Mouse (Mus musculus) liver, adult 2 months (tissue): ENCODE results near the gene Cpt1c. TPM values are rescaled to one million over a fixed set of nuclear protein-coding genes. Genes with fewer than 3 reads are reported as not detected.
"Not testable (repeated sequence)": the region's sequence is repeated elsewhere in the genome, so short reads cannot be mapped to it uniquely, and the experiment has no call there.

Source experiments
- DNase-seq: peaks from one replicate; pipeline ENCODE4 v3.0.0-alpha.2; 2011; ENCODE audit warnings: low read depth, low spot score; ENCODE audit errors: extremely low read depth
- H3K27ac ChIP-seq: fragments of 200-500 bp; replicated peaks from 2 replicates; pipeline ENCODE4 v1.5.1; 2012; ENCODE audit warnings: low read depth, mild to moderate bottlenecking, control low read depth, inconsistent platforms, low read length; ENCODE audit not compliant: insufficient read depth
- H3K27me3 ChIP-seq: fragments of 200-500 bp; 2 replicates; pipeline ENCODE4 v1.6.1; 2012; ENCODE audit warnings: mild to moderate bottlenecking, moderate library complexity, low read length, inconsistent platforms; ENCODE audit not compliant: control insufficient read depth, insufficient read depth
- H3K36me3 ChIP-seq: fragments of 200-500 bp; 2 replicates; pipeline ENCODE4 v1.6.1; 2012; ENCODE audit warnings: low read length, inconsistent platforms; ENCODE audit not compliant: control insufficient read depth, insufficient read depth
- H3K4me1 ChIP-seq: fragments of 200-500 bp; 2 replicates; pipeline ENCODE4 v1.6.1; 2011; ENCODE audit warnings: low read length; ENCODE audit not compliant: control insufficient read depth, insufficient read depth
- H3K4me3 ChIP-seq: fragments of 200-500 bp; 2 replicates; pipeline ENCODE4 v1.5.1; 2011; ENCODE audit warnings: low read depth, mild to moderate bottlenecking, control low read depth, low read length, moderate library complexity; ENCODE audit not compliant: insufficient read depth
- H3K79me2 ChIP-seq: fragments of 200-500 bp; 2 replicates; pipeline ENCODE4 v1.6.1; 2012; ENCODE audit warnings: inconsistent platforms, mild to moderate bottlenecking, low read length, moderate library complexity; ENCODE audit not compliant: control insufficient read depth, insufficient read depth
- H3K9ac ChIP-seq: fragments of 200-500 bp; 2 replicates; pipeline ENCODE4 v1.6.1; 2012; ENCODE audit warnings: low read depth, mild to moderate bottlenecking, control low read depth, inconsistent platforms, low read length
- CTCF ChIP-seq: fragments of 200-500 bp; IDR thresholded peaks from 2 replicates; pipeline ENCODE4 v1.5.1; 2011; ENCODE audit warnings: low read depth, low read length, control low read depth
- POLR2A ChIP-seq: fragments of 200-500 bp; IDR thresholded peaks from 2 replicates; pipeline ENCODE4 v1.6.1; 2011; ENCODE audit warnings: low read length, control low read depth; ENCODE audit not compliant: insufficient read depth; ENCODE audit errors: extremely low read depth
- WGBS: fragments of 180-500 bp; shearing (Covaris S2); methylation state at CpG from one replicate; pipeline ENCODE4 v1.1.7; 2018; 5-methylcytosine and 5-hydroxymethylcytosine counted together
- polyA plus RNA-seq: library from polyadenylated mRNA; depleted of rRNA; stranded (reverse); fragments of >200 nt; gene quantifications from 2 replicates; pipeline ENCODE4 v1.2.3, GENCODE M21; 2012; rRNA removed
- total RNA-seq: library from RNA; depleted of rRNA; stranded (reverse); fragments of >200 nt; gene quantifications from 2 replicates; pipeline ENCODE4 v1.2.3, GENCODE M21; 2014; rRNA removed

The Cpt1c gene
- total RNA-seq: 0.09 and 0.34 TPM in 2 replicates
- polyA plus RNA-seq: 0.71 and 0.91 TPM in 2 replicates

DNA sequence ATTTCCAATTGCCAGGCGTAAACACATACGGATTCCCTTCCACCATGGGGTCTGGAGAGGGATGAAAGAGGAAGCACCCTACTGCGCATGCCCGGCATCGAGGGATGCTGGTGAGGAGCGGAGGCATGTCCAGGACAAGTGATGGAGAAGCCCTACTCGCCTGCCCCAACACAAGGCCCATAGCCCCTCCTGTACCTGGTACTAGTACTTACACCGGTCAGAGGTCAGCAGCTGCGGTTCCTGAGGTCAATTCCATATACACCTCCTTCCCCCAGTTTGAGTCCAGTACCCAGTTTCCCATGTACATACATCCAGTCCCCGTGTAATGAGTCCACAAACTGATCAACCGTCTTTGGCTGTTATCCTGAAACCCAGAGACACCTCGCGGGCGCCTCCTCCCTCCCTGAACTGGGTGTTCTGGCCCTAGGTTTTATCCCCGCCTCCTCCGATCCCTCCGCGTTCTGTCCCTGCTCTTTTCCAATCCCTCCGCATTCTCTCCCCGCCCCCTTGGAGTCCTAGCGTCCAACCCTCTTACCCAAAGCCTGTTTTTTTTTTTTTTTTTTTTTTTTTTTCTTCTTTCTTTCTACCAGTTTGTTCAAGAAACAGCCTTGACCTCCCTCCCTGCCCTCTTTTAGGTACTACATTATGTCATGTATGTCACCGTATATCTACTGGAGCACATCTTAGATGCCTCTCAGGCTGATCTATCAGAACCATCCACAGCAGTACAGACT lies at the start of gene Cpt1c:
Gene Cpt1c, minus strand, starts transcription at position 469 of the 734 bp plus-strand sequence.
- no peak within 1 kb of the TSS for H3K27ac ChIP-seq
- H3K4me1 ChIP-seq: no peaks in the 10 kb centered on the region
- DNase-seq: peak; percentile 40
- H3K9ac ChIP-seq: no peak within 1 kb of the TSS
- no peaks in the 10 kb centered on the region for H3K79me2 ChIP-seq
- H3K27me3 ChIP-seq: no peaks in the 10 kb centered on the region
- H3K4me3 ChIP-seq: peak within 1 kb of the TSS; percentile 15; the same call in 1 of the 2 replicates
- 10% methylated on average over 22 of the region's 22 CpGs for WGBS
- TF ChIP-seq CTCF (no peak), POLR2A (no peak)
- no peaks in the 10 kb centered on the region for H3K36me3 ChIP-seq

DNA sequence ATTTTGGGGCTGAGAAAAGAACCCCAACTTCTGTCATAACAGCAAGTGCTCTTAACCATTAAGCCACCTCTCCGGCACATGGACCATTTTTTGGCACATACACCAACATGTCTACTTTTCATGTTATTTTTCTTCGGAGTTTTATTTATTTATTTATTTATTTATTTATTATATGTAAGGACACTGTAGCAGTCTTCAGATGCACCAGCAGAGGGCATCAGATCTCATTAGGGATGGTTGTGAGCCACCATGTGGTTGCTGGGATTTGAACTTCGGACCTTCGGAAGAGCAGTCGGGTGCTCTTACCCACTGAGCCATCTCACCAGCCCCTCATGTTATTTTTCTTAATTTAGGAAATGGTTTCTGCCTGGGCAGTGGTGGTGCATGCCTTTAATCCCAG lies 49.1 kb upstream of the Cpt1c start:
- DNase-seq, H3K79me2 ChIP-seq, H3K36me3 ChIP-seq, H3K4me1 ChIP-seq, H3K9ac ChIP-seq, H3K4me3 ChIP-seq, H3K27ac ChIP-seq, H3K27me3 ChIP-seq: not testable (repeated sequence)
- 0 out of 2 replicates have a peak, but pooled peaks have one; percentile 22 for TF ChIP-seq CTCF
- 58% methylated on average over 5 of the region's 5 CpGs for WGBS

DNA sequence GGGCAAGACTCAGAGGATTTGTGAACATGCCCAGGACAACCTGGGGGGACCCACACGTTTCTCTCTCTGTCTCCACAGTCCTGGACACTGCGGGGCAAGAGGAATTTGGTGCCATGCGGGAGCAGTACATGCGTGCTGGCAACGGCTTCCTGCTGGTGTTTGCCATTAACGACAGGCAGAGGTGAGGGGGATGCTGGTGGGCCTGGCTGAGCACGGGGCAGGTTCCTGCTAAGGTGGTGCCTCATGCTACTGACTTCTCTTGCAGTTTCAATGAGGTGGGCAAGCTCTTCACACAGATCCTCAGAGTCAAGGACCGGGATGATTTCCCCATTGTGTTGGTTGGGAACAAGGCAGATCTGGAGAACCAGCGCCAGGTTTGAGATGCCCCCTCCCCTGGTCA lies 45.6 kb upstream of the Cpt1c start:
- peaks cover 6% of the 10 kb centered on the region; the same call in 1 of the 2 replicates for H3K79me2 ChIP-seq
- H3K4me3 ChIP-seq: no peak overlapping the region
- no peaks in the 10 kb centered on the region for H3K27me3 ChIP-seq
- TF ChIP-seq CTCF (no peak), POLR2A (no peak)
- H3K27ac ChIP-seq: no peak overlapping the region
- H3K36me3 ChIP-seq: no peaks in the 10 kb centered on the region
- peaks cover 4% of the 10 kb centered on the region; the same call in 1 of the 2 replicates for H3K4me1 ChIP-seq
- WGBS: 90% methylated on average over 9 of the region's 9 CpGs
- DNase-seq: no peak
- no peak overlapping the region for H3K9ac ChIP-seq

DNA sequence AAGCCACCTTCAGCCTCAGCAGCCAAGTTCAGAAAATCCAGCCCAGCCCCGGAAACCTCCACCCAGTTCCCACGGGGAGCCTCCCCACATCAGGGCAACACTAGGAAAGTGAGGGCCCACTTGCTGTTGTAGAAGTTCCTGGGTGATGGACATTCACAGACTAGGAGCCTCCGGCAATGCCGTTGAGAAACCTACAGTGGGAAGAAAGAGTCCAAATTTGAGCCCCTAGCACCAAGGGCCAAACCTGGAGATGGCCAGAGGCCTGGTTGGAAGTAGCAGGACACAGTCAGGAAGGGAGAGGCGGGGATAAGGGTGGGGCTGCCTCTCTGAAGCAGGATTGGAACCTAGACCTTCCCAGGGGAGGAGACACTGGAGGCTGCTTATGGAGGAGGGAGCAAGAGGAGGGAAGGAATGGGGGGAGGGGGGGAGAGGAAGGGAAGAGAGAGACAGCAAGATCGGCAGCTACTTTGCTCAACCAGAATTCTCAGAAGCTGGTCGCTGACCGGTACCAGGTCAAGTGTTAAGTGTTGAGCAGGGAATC lies 44.5 kb upstream of the Cpt1c start:
- Histone ChIP-seq H3K79me2 (peaks cover 6% of the 10 kb centered on the region; the same call in 1 of the 2 replicates), H3K4me3 (peak overlapping the region; percentile 44), H3K27me3 (no peaks in the 10 kb centered on the region), H3K36me3 (no peaks in the 10 kb centered on the region), H3K4me1 (0 out of 2 replicates have a peak, but pooled peaks cover 3% of the 10 kb centered on the region), H3K9ac (peak overlapping the region; percentile 48; the same call in 1 of the 2 replicates), H3K27ac (peak overlapping the region; percentile 67)
- WGBS: 56% methylated on average over 8 of the region's 8 CpGs
- TF ChIP-seq POLR2A (no peak), CTCF (no peak)
- peak; percentile 53 for DNase-seq

DNA sequence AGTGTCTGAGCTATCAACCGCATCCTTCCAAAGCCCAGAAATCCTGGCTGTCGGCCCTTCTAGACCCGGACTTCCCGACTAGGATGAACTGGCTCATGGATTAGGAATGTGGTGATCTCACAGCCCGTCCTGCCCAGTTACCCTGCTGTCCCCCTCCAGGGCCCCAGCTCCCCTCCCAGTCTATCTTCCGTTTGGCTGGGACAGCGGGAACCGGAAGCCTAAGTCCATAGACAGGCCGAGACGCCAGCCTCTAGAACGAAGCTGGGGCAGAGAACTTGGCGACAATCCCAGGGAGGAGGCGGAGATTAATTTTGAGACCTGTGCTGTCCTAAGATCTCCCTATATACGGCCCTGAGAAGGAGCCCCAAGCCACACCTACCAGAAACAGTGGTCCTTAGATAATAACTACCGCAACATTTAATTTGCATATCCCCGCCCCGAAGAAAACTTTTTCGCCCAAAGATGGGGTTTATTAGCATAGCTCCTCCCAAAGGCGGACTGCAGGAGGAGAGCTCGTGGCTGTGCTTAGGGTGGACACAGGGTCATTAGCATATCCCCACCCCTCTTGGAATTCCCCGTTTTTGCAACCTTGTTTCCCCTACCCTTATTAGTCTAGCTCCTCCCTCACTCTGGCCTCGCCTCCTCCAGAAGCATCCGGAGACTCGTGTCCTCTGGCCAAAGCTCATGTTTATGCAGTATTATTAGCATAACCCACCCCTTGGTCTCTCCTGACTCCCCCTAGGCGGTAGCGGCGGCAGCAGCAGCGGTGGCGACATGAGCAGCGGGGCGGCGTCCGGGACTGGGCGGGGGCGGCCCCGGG lies 42.8 kb upstream of the Cpt1c start, which contains the start of gene Rras:
Gene Rras, plus strand, starts transcription at position 720 of the 820 bp plus-strand sequence.
- peaks cover 12% of the 10 kb centered on the region; the same call in 1 of the 2 replicates for H3K79me2 ChIP-seq
- peak within 1 kb of the TSS; percentile 85 for H3K9ac ChIP-seq
- 0 out of 2 replicates have a peak, but pooled peaks cover 5% of the 10 kb centered on the region for H3K4me1 ChIP-seq
- H3K36me3 ChIP-seq: peaks cover 1% of the 10 kb centered on the region; the same call in 1 of the 2 replicates
- DNase-seq: peak; percentile 100
- TF ChIP-seq CTCF (no peak), POLR2A (peak; percentile 42; the same call in 1 of the 2 replicates)
- H3K27ac ChIP-seq: peak within 1 kb of the TSS; percentile 92
- H3K27me3 ChIP-seq: no peaks in the 10 kb centered on the region
- under 1% methylated on average over 35 of the region's 36 CpGs for WGBS
- H3K4me3 ChIP-seq: peak within 1 kb of the TSS; percentile 65
